Mouse (Mus musculus) cerebellum, adult 2 months (tissue): Measurements from ENCODE around the gene Sgcd.

ENCODE experiments used
- CTCF ChIP-seq: fragments of 200-500 bp; IDR thresholded peaks from 2 replicates; pipeline ENCODE4 v1.5.1; 2011; ENCODE audit warnings: low read depth, mild to moderate bottlenecking, control low read depth, low read length, moderate library complexity, borderline replicate concordance; ENCODE audit not compliant: insufficient read depth
- POLR2A ChIP-seq: fragments of 200-500 bp; IDR thresholded peaks from 2 replicates; pipeline ENCODE4 v1.6.1; 2011; ENCODE audit warnings: low read length, control low read depth, borderline replicate concordance; ENCODE audit not compliant: insufficient read depth

DNA sequence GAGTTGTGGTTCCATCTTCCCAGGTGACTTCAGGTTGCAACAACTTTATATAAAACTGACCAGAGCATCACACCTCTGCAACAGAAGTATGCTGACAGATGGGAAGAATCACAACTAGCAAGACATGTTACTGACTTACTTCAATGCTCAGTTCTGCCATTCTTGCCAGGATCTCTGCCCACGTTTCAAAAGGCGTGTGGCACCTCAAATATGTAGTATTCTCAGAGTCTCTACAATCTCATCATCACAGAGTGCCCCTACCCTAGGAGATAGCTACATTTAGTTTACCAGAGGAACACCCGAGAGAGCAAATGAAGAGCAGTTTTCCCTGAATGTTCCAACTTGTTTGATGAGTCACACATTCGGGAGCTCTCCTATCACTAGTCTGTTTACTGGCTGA, 229.8 kb downstream of the Sgcd start:
- TF ChIP-seq CTCF (no peak), POLR2A (no peak)
